Mouse (Mus musculus): Measurements from ENCODE around the gene Olfr1061.
"Not testable (repeated sequence)": the region's sequence is repeated elsewhere in the genome, so short reads cannot be mapped to it uniquely, and the experiment has no call there.

DNA sequence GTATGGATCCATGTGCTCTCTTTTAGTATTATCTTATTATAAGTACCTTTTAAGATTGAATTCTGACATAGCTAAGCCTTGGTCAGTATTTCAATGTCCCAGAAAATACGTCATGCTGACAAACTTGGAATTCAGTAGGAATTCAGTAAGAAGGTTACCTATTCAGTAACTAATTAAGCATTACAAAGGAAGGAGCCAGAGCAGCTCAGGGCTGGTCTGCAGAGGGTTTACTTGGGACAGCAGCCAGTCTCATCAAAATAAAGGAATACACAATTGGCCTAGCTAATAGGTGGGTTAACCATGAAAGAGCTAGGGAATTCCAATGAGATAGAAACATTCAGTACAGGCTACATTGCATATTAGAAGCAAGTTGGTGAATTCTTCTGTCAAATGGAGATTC lies 28.3 kb upstream of the Olfr1061 start:
- not testable (repeated sequence) for TF ChIP-seq CTCF (IDR thresholded peaks at IDR 0.05; ENCODE audit: extremely low read depth, insufficient read depth, insufficient read length, insufficient replicate concordance); POLR2A (IDR thresholded peaks at IDR 0.05; ENCODE audit: low read depth, low read length)

All from spleen, adult 2 months (tissue).